Mouse (Mus musculus) embryo, embryonic 11.5 days (tissue): Measurements from ENCODE around the gene Hpse.

ENCODE experiments used
- DNase-seq: peaks from one replicate; pipeline ENCODE4 v3.0.0-alpha.2; 2012; ENCODE audit warnings: low read depth, low spot score

Hpse gene

GRCm38 (mm10) chr5:100719235-100720088, at the start of gene Hpse:
Hpse (minus strand) TSS chr5:100719716.
- peak; percentile 22 for DNase-seq

- no peak for DNase-seq
Observed at GRCm38 (mm10) chr5:100766026-100766425, 46.5 kb upstream of the Hpse start.

GRCm38 (mm10) chr5:100761736-100762135, 42.2 kb upstream of the Hpse start:
- DNase-seq = no peak

- no peak for DNase-seq
Observed at GRCm38 (mm10) chr5:100760049-100760663, 40.6 kb upstream of the Hpse start.

GRCm38 (mm10) chr5:100758121-100758520, 38.6 kb upstream of the Hpse start:
- DNase-seq = no peak

- no peak for DNase-seq
Observed at GRCm38 (mm10) chr5:100753407-100753806, 33.9 kb upstream of the Hpse start.

- DNase-seq = no peak
Observed at GRCm38 (mm10) chr5:100751655-100752054, 32.1 kb upstream of the Hpse start.

- DNase-seq = no peak
Observed at GRCm38 (mm10) chr5:100750617-100751255, 31.2 kb upstream of the Hpse start.

- no peak for DNase-seq
Observed at GRCm38 (mm10) chr5:100738802-100739201, 19.3 kb upstream of the Hpse start.

- no peak for DNase-seq
Observed at GRCm38 (mm10) chr5:100736919-100737318, 17.4 kb upstream of the Hpse start.

GRCm38 (mm10) chr5:100734535-100734934, 15.0 kb upstream of the Hpse start:
- no peak for DNase-seq

GRCm38 (mm10) chr5:100728757-100729156, 9.2 kb upstream of the Hpse start:
- DNase-seq = no peak

- no peak for DNase-seq
Observed at GRCm38 (mm10) chr5:100726001-100726400, 6.5 kb upstream of the Hpse start.

- no peak for DNase-seq
Observed at GRCm38 (mm10) chr5:100716762-100717161, 2.8 kb downstream of the Hpse start.

GRCm38 (mm10) chr5:100711219-100711618, 8.3 kb downstream of the Hpse start:
- DNase-seq = no peak

GRCm38 (mm10) chr5:100710012-100710411, 9.5 kb downstream of the Hpse start:
- DNase-seq = no peak

GRCm38 (mm10) chr5:100709035-100709434, 10.5 kb downstream of the Hpse start:
- DNase-seq = no peak

GRCm38 (mm10) chr5:100706675-100707074, 12.8 kb downstream of the Hpse start:
- DNase-seq = no peak

GRCm38 (mm10) chr5:100704272-100704671, 15.2 kb downstream of the Hpse start:
- no peak for DNase-seq

- no peak for DNase-seq
Observed at GRCm38 (mm10) chr5:100702325-100702724, 17.2 kb downstream of the Hpse start.

- no peak for DNase-seq
Observed at GRCm38 (mm10) chr5:100700861-100701620, 18.5 kb downstream of the Hpse start.

- DNase-seq = no peak
Observed at GRCm38 (mm10) chr5:100697886-100698285, 21.6 kb downstream of the Hpse start.
